Mouse (Mus musculus): ENCODE measurements around the gene Sap18b.

Sap18b gene

GRCm38 (mm10) chr8:95807861-95808260 is 17.3 kb upstream of the Sap18b start:
- Histone ChIP-seq H3K36me3 (ENCODE audit: control insufficient read depth, insufficient read depth, low read length, poor library complexity, severe bottlenecking) (no peaks in the 10 kb centered on the region), H3K27me3 (ENCODE audit: control insufficient read depth, insufficient read depth, low read length, poor library complexity, severe bottlenecking) (no peaks in the 10 kb centered on the region)
- DNase-seq (ENCODE audit: low read depth, low spot score) = peak; percentile 95

GRCm38 (mm10) chr8:95808631-95809030 is 16.5 kb upstream of the Sap18b start:
- Histone ChIP-seq H3K36me3 (ENCODE audit: control insufficient read depth, insufficient read depth, low read length, poor library complexity, severe bottlenecking) (no peaks in the 10 kb centered on the region), H3K27me3 (ENCODE audit: control insufficient read depth, insufficient read depth, low read length, poor library complexity, severe bottlenecking) (no peaks in the 10 kb centered on the region)
- no peak for DNase-seq (ENCODE audit: low read depth, low spot score)

- H3K27me3 ChIP-seq (ENCODE audit: control insufficient read depth, insufficient read depth, low read length, poor library complexity, severe bottlenecking) = no peaks in the 10 kb centered on the region
- no peaks in the 10 kb centered on the region for H3K36me3 ChIP-seq (ENCODE audit: control insufficient read depth, insufficient read depth, low read length, poor library complexity, severe bottlenecking)
- DNase-seq (ENCODE audit: low read depth, low spot score) = no peak
Observed at GRCm38 (mm10) chr8:95809116-95809515, 16.0 kb upstream of the Sap18b start.

- Histone ChIP-seq H3K36me3 (ENCODE audit: control insufficient read depth, insufficient read depth, low read length, poor library complexity, severe bottlenecking) (no peaks in the 10 kb centered on the region), H3K27me3 (ENCODE audit: control insufficient read depth, insufficient read depth, low read length, poor library complexity, severe bottlenecking) (no peaks in the 10 kb centered on the region)
- DNase-seq (ENCODE audit: low read depth, low spot score) = peak; percentile 40
Observed at GRCm38 (mm10) chr8:95810184-95810591, 15.0 kb upstream of the Sap18b start.

- no peak for DNase-seq (ENCODE audit: low read depth, low spot score)
- Histone ChIP-seq H3K27me3 (ENCODE audit: control insufficient read depth, insufficient read depth, low read length, poor library complexity, severe bottlenecking) (no peaks in the 10 kb centered on the region), H3K36me3 (ENCODE audit: control insufficient read depth, insufficient read depth, low read length, poor library complexity, severe bottlenecking) (no peaks in the 10 kb centered on the region)
Observed at GRCm38 (mm10) chr8:95816044-95816708, 9.0 kb upstream of the Sap18b start.

GRCm38 (mm10) chr8:95817597-95817996 is 7.5 kb upstream of the Sap18b start:
- Histone ChIP-seq H3K27me3 (ENCODE audit: control insufficient read depth, insufficient read depth, low read length, poor library complexity, severe bottlenecking) (no peaks in the 10 kb centered on the region), H3K36me3 (ENCODE audit: control insufficient read depth, insufficient read depth, low read length, poor library complexity, severe bottlenecking) (no peaks in the 10 kb centered on the region)
- DNase-seq (ENCODE audit: low read depth, low spot score) = no peak

- H3K27me3 ChIP-seq (ENCODE audit: control insufficient read depth, insufficient read depth, low read length, poor library complexity, severe bottlenecking) = no peaks in the 10 kb centered on the region
- H3K36me3 ChIP-seq (ENCODE audit: control insufficient read depth, insufficient read depth, low read length, poor library complexity, severe bottlenecking) = no peaks in the 10 kb centered on the region
- no peak for DNase-seq (ENCODE audit: low read depth, low spot score)
Observed at GRCm38 (mm10) chr8:95818211-95818610, 6.9 kb upstream of the Sap18b start.

GRCm38 (mm10) chr8:95821266-95821665 is 3.9 kb upstream of the Sap18b start:
- no peaks in the 10 kb centered on the region for H3K27me3 ChIP-seq (ENCODE audit: control insufficient read depth, insufficient read depth, low read length, poor library complexity, severe bottlenecking)
- H3K36me3 ChIP-seq (ENCODE audit: control insufficient read depth, insufficient read depth, low read length, poor library complexity, severe bottlenecking) = no peaks in the 10 kb centered on the region
- DNase-seq (ENCODE audit: low read depth, low spot score) = no peak

GRCm38 (mm10) chr8:95822096-95822495 is 3.0 kb upstream of the Sap18b start:
- H3K27me3 ChIP-seq (ENCODE audit: control insufficient read depth, insufficient read depth, low read length, poor library complexity, severe bottlenecking) = no peaks in the 10 kb centered on the region
- H3K36me3 ChIP-seq (ENCODE audit: control insufficient read depth, insufficient read depth, low read length, poor library complexity, severe bottlenecking) = no peaks in the 10 kb centered on the region
- no peak for DNase-seq (ENCODE audit: low read depth, low spot score)

GRCm38 (mm10) chr8:95822699-95823098 is 2.4 kb upstream of the Sap18b start:
- Histone ChIP-seq H3K36me3 (ENCODE audit: control insufficient read depth, insufficient read depth, low read length, poor library complexity, severe bottlenecking) (no peaks in the 10 kb centered on the region), H3K27me3 (ENCODE audit: control insufficient read depth, insufficient read depth, low read length, poor library complexity, severe bottlenecking) (no peaks in the 10 kb centered on the region)
- no peak for DNase-seq (ENCODE audit: low read depth, low spot score)

GRCm38 (mm10) chr8:95830144-95830543 is 5.0 kb downstream of the Sap18b start:
- Histone ChIP-seq H3K36me3 (ENCODE audit: control insufficient read depth, insufficient read depth, low read length, poor library complexity, severe bottlenecking) (no peaks in the 10 kb centered on the region), H3K27me3 (ENCODE audit: control insufficient read depth, insufficient read depth, low read length, poor library complexity, severe bottlenecking) (no peaks in the 10 kb centered on the region)
- no peak for DNase-seq (ENCODE audit: low read depth, low spot score)

GRCm38 (mm10) chr8:95832603-95833434 is 7.7 kb downstream of the Sap18b start:
- peak; percentile 88 for DNase-seq (ENCODE audit: low read depth, low spot score)
- Histone ChIP-seq H3K36me3 (ENCODE audit: control insufficient read depth, insufficient read depth, low read length, poor library complexity, severe bottlenecking) (no peaks in the 10 kb centered on the region; the same call in 1 of the 2 replicates), H3K27me3 (ENCODE audit: control insufficient read depth, insufficient read depth, low read length, poor library complexity, severe bottlenecking) (no peaks in the 10 kb centered on the region)

- Histone ChIP-seq H3K36me3 (ENCODE audit: control insufficient read depth, insufficient read depth, low read length, poor library complexity, severe bottlenecking) (no peaks in the 10 kb centered on the region; the same call in 1 of the 2 replicates), H3K27me3 (ENCODE audit: control insufficient read depth, insufficient read depth, low read length, poor library complexity, severe bottlenecking) (no peaks in the 10 kb centered on the region)
- DNase-seq (ENCODE audit: low read depth, low spot score) = no peak
Observed at GRCm38 (mm10) chr8:95833435-95833984, 8.4 kb downstream of the Sap18b start.

- no peak for DNase-seq (ENCODE audit: low read depth, low spot score)
- no peaks in the 10 kb centered on the region for H3K27me3 ChIP-seq (ENCODE audit: control insufficient read depth, insufficient read depth, low read length, poor library complexity, severe bottlenecking)
- H3K36me3 ChIP-seq (ENCODE audit: control insufficient read depth, insufficient read depth, low read length, poor library complexity, severe bottlenecking) = peaks cover 2% of the 10 kb centered on the region; the same call in 1 of the 2 replicates
Observed at GRCm38 (mm10) chr8:95835891-95836290, 10.7 kb downstream of the Sap18b start.

- no peaks in the 10 kb centered on the region for H3K27me3 ChIP-seq (ENCODE audit: control insufficient read depth, insufficient read depth, low read length, poor library complexity, severe bottlenecking)
- peaks cover 2% of the 10 kb centered on the region; the same call in 1 of the 2 replicates for H3K36me3 ChIP-seq (ENCODE audit: control insufficient read depth, insufficient read depth, low read length, poor library complexity, severe bottlenecking)
- no peak for DNase-seq (ENCODE audit: low read depth, low spot score)
Observed at GRCm38 (mm10) chr8:95837266-95837665, 12.1 kb downstream of the Sap18b start.
